Mouse (Mus musculus) embryo, embryonic 10 days (tissue): Measurements from ENCODE around the gene Gm2237.
"Not testable (repeated sequence)": the region's sequence is repeated elsewhere in the genome, so short reads cannot be mapped to it uniquely, and the experiment has no call there.

Experiments
- DNase-seq: peaks from one replicate; pipeline ENCODE4 v3.0.0-alpha.2; 2015; ENCODE audit warnings: low spot score

Gene Gm2237

DNA sequence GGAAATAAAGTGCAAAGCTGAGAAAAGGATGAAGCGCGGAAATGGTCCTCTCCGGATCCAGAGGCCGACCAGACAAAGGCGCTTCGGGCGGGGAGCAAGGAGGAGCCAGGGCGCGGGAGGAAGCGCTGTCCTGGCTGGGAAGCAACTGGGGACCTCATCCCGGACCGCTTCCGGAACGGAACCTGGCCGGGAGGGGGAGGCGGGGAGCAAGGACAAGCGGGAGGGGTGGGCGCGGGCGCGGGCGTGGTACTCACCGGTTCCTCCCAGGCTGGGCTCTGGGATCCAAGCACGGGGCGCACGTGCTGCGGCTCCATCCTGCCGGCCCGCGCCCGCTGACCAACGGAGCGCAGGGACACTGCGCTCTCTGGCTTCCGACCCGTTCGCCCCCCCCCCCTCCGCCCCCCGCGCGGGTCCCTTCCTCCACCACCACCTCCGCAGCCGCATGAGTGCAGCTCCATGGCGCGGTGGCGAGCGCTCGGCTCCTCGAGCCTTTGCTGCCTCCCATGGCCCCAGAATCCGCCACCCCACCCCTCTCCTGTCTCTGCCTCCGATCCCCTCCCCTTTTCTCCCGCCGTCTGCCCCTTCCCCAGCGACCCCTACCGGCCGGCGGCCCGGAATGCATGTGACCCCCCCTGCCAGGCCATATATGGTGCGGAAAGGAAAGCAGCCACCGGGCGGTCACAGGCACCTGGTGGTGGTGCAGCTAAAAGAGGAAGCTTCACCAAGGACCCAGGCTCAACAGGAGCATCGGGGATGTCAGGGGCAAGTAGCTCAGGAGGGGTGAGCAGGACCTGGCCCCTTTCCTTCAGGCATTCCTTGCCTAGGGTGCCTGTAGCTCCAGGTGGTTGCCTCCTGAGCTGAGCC, at the start of gene Gm2237:
Gene Gm2237 (minus strand): TSS at position 332 of the 864 bp plus-strand sequence.
- DNase-seq: peak; percentile 5

DNA sequence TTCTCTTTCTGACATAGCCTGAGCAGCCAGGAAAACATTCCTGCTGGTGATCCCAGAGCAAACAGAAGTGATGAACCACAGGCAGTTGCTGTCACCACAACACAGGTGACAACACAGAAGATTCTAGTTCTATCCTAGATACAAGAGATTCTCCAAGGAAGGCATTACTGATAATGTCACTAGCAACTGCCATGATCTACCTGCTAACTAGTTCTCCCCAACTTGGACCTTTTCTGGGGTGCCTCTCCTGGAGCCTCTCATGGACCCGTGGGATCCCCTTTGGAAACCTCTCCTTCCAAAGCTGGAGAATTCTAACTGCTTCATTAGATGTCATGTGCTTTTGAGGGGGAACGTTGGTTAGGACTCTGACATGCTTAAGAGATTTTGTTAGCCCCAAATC, 17.5 kb upstream of the Gm2237 start, which contains the start of gene Gm5458:
Gene Gm5458 (minus strand): TSS at position 101 of the 400 bp plus-strand sequence.
- DNase-seq: not testable (repeated sequence)

DNA sequence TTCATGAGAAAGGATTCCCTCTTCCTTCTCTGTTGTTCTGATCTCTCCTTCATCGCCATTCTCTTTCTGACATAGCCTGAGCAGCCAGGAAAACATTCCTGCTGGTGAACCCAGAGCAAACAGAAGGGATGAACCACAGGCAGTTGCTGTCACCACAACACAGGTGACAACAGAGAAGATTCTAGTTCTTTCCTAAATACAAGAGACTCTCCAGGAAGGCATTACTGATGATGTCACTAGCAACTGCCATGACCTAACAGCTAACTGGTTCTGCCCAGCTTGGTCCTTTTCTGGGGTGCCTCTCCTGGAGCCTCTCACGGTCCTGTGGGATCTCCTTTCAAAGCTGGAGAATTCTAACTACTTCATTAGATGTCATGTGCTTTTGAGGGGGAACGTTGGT, 35.1 kb downstream of the Gm2237 start, which contains the start of gene Gm2244:
Gene Gm2244 (minus strand): TSS at position 101 of the 400 bp plus-strand sequence.
- DNase-seq: not testable (repeated sequence)
